Mouse (Mus musculus): ENCODE results near the gene Rab11fip5. TPM values are rescaled to one million over a fixed set of nuclear protein-coding genes. Genes with fewer than 3 reads are reported as not detected.

Gene Rab11fip5
- polyA plus RNA-seq, 1 experiment from 2014 or later = 12.2 TPM

- H3K36me3 ChIP-seq (ENCODE audit: control insufficient read depth, insufficient read depth, low read length) = no peaks in the 10 kb centered on the region
- H3K4me1 ChIP-seq (replicated peaks; ENCODE audit: control insufficient read depth, insufficient read depth, low read length) = no peaks in the 10 kb centered on the region
- H3K27me3 ChIP-seq (ENCODE audit: control insufficient read depth, insufficient read depth, low read depth, low read length) = no peaks in the 10 kb centered on the region
- H3K4me2 ChIP-seq (ENCODE audit: low read depth, low read length) = no peak overlapping the region
- H3K9me3 ChIP-seq (ENCODE audit: control insufficient read depth, low read length) = no peaks in the 10 kb centered on the region
- no peak overlapping the region for H3K4me3 ChIP-seq (ENCODE audit: low read length)
- H3K9ac ChIP-seq (ENCODE audit: low read length) = no peak overlapping the region
- no peak for ATAC-seq (ENCODE audit: low read depth)
- no peak overlapping the region for H3K27ac ChIP-seq (ENCODE audit: low read length)
These were observed 29.5 kb downstream of the Rab11fip5 start for GRCm38 (mm10) chr6:85344929-85345328.

- Histone ChIP-seq H3K36me3 (ENCODE audit: control insufficient read depth, insufficient read depth, low read length) (no peaks in the 10 kb centered on the region), H3K4me2 (ENCODE audit: low read depth, low read length) (no peak overlapping the region), H3K4me3 (ENCODE audit: low read length) (no peak overlapping the region), H3K27ac (ENCODE audit: low read length) (no peak overlapping the region), H3K9ac (ENCODE audit: low read length) (no peak overlapping the region), H3K4me1 (replicated peaks; ENCODE audit: control insufficient read depth, insufficient read depth, low read length) (no peaks in the 10 kb centered on the region), H3K27me3 (ENCODE audit: control insufficient read depth, insufficient read depth, low read depth, low read length) (no peaks in the 10 kb centered on the region), H3K9me3 (ENCODE audit: control insufficient read depth, low read length) (no peaks in the 10 kb centered on the region)
- WGBS = 89% methylated on average over 8 of the region's 8 CpGs
- ATAC-seq (ENCODE audit: low read depth) = no peak
These were observed 31.4 kb downstream of the Rab11fip5 start for GRCm38 (mm10) chr6:85343027-85343426.

DNA sequence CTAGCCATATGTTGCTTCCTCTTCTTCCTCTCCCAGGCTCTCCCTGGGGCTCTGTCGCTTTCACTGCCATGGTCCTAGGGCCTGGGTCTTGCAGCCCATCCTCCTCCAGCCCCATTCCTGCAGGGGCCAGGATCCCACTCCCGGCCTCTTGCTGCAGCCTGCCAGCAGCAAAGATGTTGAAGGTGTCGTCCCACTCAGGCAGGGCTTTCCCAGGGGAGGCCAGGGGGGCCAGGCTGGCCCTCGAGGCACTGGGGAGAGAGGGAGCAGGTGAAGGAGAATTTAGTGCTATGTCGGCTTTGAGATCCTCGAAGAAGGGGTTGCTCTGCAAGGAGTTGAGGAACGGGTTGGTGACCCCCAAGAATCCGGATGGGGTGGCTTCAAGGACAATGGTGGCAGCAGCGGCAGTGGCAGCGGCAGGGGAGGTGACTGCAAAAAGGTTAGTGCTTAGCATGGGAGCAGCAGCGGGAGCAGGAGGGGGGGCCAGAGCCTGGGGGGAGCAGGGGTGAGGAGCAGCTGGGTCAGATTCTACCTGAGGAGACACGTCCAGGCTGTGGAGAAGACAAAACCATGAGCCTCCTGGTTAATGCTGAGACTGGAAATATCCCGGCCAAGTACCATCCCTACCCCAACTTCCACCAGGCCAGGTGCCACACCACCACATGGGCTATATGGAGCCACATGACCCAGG is 32.5 kb downstream of the Rab11fip5 start:
- Histone ChIP-seq H3K4me2 (ENCODE audit: low read depth, low read length) (no peak overlapping the region), H3K9me3 (ENCODE audit: control insufficient read depth, low read length) (no peaks in the 10 kb centered on the region), H3K9ac (ENCODE audit: low read length) (no peak overlapping the region), H3K36me3 (ENCODE audit: control insufficient read depth, insufficient read depth, low read length) (no peaks in the 10 kb centered on the region), H3K4me1 (replicated peaks; ENCODE audit: control insufficient read depth, insufficient read depth, low read length) (no peaks in the 10 kb centered on the region), H3K4me3 (ENCODE audit: low read length) (no peak overlapping the region), H3K27me3 (ENCODE audit: control insufficient read depth, insufficient read depth, low read depth, low read length) (no peaks in the 10 kb centered on the region), H3K27ac (ENCODE audit: low read length) (no peak overlapping the region)
- 64% methylated on average over 13 of the region's 13 CpGs for WGBS
- ATAC-seq (ENCODE audit: low read depth) = no peak

DNA sequence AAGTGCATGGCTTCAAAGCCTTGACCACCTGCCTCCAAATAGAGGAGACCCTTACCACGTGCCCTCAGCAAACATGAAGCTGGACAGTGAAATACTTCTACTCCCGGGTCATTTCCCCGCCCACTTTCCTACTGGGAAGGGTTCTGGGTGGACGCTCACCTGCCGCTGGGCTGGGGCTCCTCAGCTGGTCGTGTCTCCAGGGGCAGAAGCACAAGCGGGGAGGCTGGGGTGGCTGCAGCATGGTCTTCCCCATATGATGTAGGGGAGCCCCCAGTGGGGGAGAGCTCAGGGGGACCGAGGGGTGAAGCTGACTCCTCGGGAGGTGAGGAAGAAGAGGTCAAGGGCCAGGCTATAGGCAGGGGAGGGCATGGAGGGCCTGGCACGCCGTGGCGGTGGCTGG is 34.2 kb downstream of the Rab11fip5 start:
- no peak overlapping the region for H3K9ac ChIP-seq (ENCODE audit: low read length)
- H3K4me2 ChIP-seq (ENCODE audit: low read depth, low read length) = no peak overlapping the region
- no peaks in the 10 kb centered on the region for H3K9me3 ChIP-seq (ENCODE audit: control insufficient read depth, low read length)
- H3K4me1 ChIP-seq (replicated peaks; ENCODE audit: control insufficient read depth, insufficient read depth, low read length) = no peaks in the 10 kb centered on the region
- WGBS = 61% methylated on average over 12 of the region's 12 CpGs
- H3K4me3 ChIP-seq (ENCODE audit: low read length) = no peak overlapping the region
- H3K27me3 ChIP-seq (ENCODE audit: control insufficient read depth, insufficient read depth, low read depth, low read length) = no peaks in the 10 kb centered on the region
- H3K36me3 ChIP-seq (ENCODE audit: control insufficient read depth, insufficient read depth, low read length) = no peaks in the 10 kb centered on the region
- no peak overlapping the region for H3K27ac ChIP-seq (ENCODE audit: low read length)
- no peak for ATAC-seq (ENCODE audit: low read depth)

- no peak overlapping the region for H3K27ac ChIP-seq (ENCODE audit: low read length)
- H3K4me3 ChIP-seq (ENCODE audit: low read length) = no peak overlapping the region
- no peak overlapping the region for H3K4me2 ChIP-seq (ENCODE audit: low read depth, low read length)
- no peaks in the 10 kb centered on the region for H3K4me1 ChIP-seq (replicated peaks; ENCODE audit: control insufficient read depth, insufficient read depth, low read length)
- peak; percentile 26; the same call in 1 of the 2 replicates for ATAC-seq (ENCODE audit: low read depth)
- H3K36me3 ChIP-seq (ENCODE audit: control insufficient read depth, insufficient read depth, low read length) = no peaks in the 10 kb centered on the region
- H3K27me3 ChIP-seq (ENCODE audit: control insufficient read depth, insufficient read depth, low read depth, low read length) = no peaks in the 10 kb centered on the region
- no peak overlapping the region for H3K9ac ChIP-seq (ENCODE audit: low read length)
- no peaks in the 10 kb centered on the region for H3K9me3 ChIP-seq (ENCODE audit: control insufficient read depth, low read length)
- WGBS = 56% methylated on average over 1 of the region's 1 CpGs
These were observed 35.0 kb downstream of the Rab11fip5 start for GRCm38 (mm10) chr6:85339273-85339901.

DNA sequence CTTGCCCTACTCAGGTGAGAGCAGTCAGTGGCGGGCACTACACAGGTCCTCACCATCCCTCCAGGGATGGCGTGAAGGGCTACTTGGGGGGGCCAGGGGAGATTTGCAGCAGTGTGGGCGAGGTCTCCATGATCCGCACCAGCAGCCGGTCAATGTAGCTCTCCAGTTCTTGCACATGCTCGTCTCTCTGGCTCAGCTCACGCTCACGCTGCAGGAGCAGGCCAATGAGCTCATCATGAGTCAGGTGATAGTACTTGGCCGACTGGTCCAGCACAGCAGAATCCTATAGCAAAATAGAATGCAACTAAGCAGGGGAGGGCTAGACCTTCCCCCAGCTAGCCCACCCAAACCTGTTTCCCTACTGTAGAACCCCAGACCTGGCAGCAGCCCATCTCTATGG is 37.5 kb downstream of the Rab11fip5 start:
- no peak overlapping the region for H3K4me2 ChIP-seq (ENCODE audit: low read depth, low read length)
- no peaks in the 10 kb centered on the region for H3K36me3 ChIP-seq (ENCODE audit: control insufficient read depth, insufficient read depth, low read length)
- ATAC-seq (ENCODE audit: low read depth) = no peak
- no peak overlapping the region for H3K4me3 ChIP-seq (ENCODE audit: low read length)
- WGBS = 79% methylated on average over 9 of the region's 9 CpGs
- H3K9ac ChIP-seq (ENCODE audit: low read length) = no peak overlapping the region
- no peak overlapping the region for H3K27ac ChIP-seq (ENCODE audit: low read length)
- H3K9me3 ChIP-seq (ENCODE audit: control insufficient read depth, low read length) = no peaks in the 10 kb centered on the region
- peaks cover 4% of the 10 kb centered on the region for H3K4me1 ChIP-seq (replicated peaks; ENCODE audit: control insufficient read depth, insufficient read depth, low read length)
- H3K27me3 ChIP-seq (ENCODE audit: control insufficient read depth, insufficient read depth, low read depth, low read length) = no peaks in the 10 kb centered on the region

- H3K27ac ChIP-seq (ENCODE audit: low read length) = no peak overlapping the region
- H3K36me3 ChIP-seq (ENCODE audit: control insufficient read depth, insufficient read depth, low read length) = no peaks in the 10 kb centered on the region
- no peaks in the 10 kb centered on the region for H3K27me3 ChIP-seq (ENCODE audit: control insufficient read depth, insufficient read depth, low read depth, low read length)
- H3K4me1 ChIP-seq (replicated peaks; ENCODE audit: control insufficient read depth, insufficient read depth, low read length) = peaks cover 12% of the 10 kb centered on the region
- H3K4me3 ChIP-seq (ENCODE audit: low read length) = no peak overlapping the region
- WGBS = 69% methylated on average over 3 of the region's 3 CpGs
- H3K9ac ChIP-seq (ENCODE audit: low read length) = no peak overlapping the region
- no peak for ATAC-seq (ENCODE audit: low read depth)
- no peak overlapping the region for H3K4me2 ChIP-seq (ENCODE audit: low read depth, low read length)
- no peaks in the 10 kb centered on the region for H3K9me3 ChIP-seq (ENCODE audit: control insufficient read depth, low read length)
These were observed 39.1 kb downstream of the Rab11fip5 start for GRCm38 (mm10) chr6:85335352-85335751.

- WGBS = 61% methylated on average over 5 of the region's 5 CpGs
- ATAC-seq (ENCODE audit: low read depth) = no peak
- Histone ChIP-seq H3K36me3 (ENCODE audit: control insufficient read depth, insufficient read depth, low read length) (no peaks in the 10 kb centered on the region), H3K9me3 (ENCODE audit: control insufficient read depth, low read length) (no peaks in the 10 kb centered on the region), H3K4me3 (ENCODE audit: low read length) (no peak overlapping the region), H3K27me3 (ENCODE audit: control insufficient read depth, insufficient read depth, low read depth, low read length) (no peaks in the 10 kb centered on the region), H3K4me1 (replicated peaks; ENCODE audit: control insufficient read depth, insufficient read depth, low read length) (peaks cover 12% of the 10 kb centered on the region), H3K4me2 (ENCODE audit: low read depth, low read length) (no peak overlapping the region), H3K27ac (ENCODE audit: low read length) (no peak overlapping the region), H3K9ac (ENCODE audit: low read length) (no peak overlapping the region)
These were observed 39.6 kb downstream of the Rab11fip5 start for GRCm38 (mm10) chr6:85334851-85335250.

DNA sequence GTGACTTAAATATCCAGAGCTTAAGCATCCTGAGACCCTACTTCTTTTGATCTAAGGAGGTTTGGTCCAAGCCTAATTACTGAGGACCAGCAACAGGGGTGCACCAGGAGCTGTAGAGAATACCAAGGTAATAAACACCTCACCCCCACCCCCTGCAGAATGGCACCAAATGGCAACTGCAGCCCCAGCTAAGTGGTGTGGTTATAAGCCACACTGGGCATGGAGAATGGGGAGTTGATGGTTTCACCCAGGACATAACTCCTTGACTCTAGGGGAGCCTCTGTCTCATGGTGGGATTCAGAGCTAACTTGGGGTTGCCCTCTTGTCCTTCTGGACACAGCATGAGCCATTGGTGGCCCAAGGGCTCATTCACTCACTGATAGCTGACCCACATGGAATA is 40.2 kb downstream of the Rab11fip5 start:
- H3K9me3 ChIP-seq (ENCODE audit: control insufficient read depth, low read length) = no peaks in the 10 kb centered on the region
- H3K4me2 ChIP-seq (ENCODE audit: low read depth, low read length) = no peak overlapping the region
- H3K9ac ChIP-seq (ENCODE audit: low read length) = no peak overlapping the region
- no peak overlapping the region for H3K27ac ChIP-seq (ENCODE audit: low read length)
- H3K36me3 ChIP-seq (ENCODE audit: control insufficient read depth, insufficient read depth, low read length) = no peaks in the 10 kb centered on the region
- peaks cover 12% of the 10 kb centered on the region for H3K4me1 ChIP-seq (replicated peaks; ENCODE audit: control insufficient read depth, insufficient read depth, low read length)
- no peak overlapping the region for H3K4me3 ChIP-seq (ENCODE audit: low read length)
- no peak for ATAC-seq (ENCODE audit: low read depth)
- no peaks in the 10 kb centered on the region for H3K27me3 ChIP-seq (ENCODE audit: control insufficient read depth, insufficient read depth, low read depth, low read length)
